Mouse (Mus musculus) brain, embryonic 18.5 days (tissue): Measurements from ENCODE around the gene Nectin4.
"Not testable (repeated sequence)": the region's sequence is repeated elsewhere in the genome, so short reads cannot be mapped to it uniquely, and the experiment has no call there.

Experiments used
- DNase-seq: peaks from one replicate; pipeline ENCODE4 v3.0.0-alpha.2; 2012; ENCODE audit warnings: low read depth, low spot score

Gene Nectin4

DNA sequence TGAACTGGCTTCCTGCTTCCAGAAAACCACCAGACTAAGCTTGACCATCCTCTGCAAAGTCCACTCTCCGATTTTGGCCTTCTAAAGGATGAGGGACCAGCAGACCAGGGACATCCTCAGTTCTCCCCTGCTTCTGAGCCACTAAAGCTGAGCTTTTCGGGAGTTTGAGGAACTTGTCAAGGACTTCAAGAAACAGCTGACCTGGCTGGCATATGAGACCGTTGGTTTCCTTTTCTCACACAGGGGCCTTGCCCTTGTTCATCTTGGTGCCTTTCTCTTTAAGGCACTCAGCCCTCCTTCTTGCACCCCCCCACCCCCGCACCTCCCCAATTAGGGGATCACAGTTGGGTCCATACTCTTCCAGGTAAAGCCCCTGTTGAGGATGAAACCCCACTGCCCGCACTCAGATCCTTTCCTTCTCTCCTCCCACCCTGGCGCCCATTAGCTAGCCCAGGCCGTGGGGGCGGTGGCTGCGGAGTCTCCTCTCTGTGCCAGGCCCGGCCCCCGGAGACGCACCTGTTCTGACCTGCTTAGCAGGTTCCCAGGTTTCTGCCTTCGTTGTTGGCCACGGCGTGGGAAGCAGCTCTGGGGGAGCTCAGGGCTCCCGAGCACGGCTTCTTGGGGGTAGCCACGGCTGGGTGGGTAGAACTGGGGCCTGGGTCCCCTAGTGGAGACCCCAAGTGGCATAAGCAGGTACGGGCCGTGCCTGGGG, at the start of gene Nectin4:
Nectin4 (plus strand) TSS at position 255 of the 712 bp plus-strand sequence.
- DNase-seq = no peak

DNA sequence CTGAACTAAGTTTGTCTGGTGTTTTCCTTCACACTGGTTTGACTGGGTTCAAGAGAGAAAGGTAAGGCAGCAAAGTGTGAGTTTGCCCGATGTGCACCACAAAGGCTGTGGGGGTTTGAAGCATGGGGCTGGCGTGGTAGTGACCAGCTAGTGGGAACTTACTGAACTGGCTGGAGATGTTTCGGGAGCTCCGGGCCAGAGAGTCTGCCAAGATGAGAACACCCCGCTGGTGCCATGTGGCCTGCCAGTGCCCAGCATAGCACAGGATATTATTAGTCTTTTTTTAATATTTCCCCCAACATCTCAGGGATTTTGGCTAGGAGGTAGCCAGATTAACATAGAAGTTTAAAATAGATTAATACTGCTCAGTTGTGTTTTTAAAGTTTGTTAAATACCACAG, 49.7 kb upstream of the Nectin4 start:
- DNase-seq = no peak

DNA sequence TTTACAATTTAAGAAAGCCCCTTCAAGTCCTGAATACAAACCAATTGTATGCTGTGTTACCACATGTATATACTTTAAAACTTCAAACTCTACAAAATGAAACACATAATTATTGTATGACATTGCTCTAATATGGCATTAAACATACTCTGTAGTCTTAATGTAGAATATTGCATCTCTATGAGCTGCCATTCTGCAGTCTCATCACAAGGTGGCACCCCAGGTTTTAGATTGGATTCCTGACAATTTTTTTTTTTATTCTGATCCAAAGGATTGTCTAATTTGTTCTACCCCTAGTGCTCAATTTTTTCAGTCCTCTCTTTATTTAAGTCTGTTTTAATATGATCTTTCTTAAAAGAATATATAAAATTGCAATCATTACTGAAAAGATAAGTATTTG, 48.5 kb upstream of the Nectin4 start:
- no peak for DNase-seq

DNA sequence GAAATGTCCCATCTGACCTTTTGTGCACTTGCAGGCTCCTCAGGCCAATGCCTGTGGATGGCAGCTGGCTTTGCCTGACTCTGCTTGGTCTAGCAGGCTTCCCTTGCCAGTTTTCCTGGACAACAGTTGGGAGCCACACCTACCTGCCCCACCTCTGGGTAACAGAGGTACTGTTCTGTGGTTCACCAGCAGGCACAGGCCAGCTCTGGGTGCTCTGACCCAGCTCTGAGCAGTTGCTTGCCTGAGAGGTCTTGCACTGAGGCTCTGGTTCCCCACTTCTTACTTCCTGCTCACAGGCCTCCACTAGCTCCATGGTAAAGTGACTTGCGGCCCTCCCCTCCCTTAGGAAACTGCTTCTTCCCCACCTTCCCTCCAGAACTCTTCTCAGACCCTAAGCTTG, 47.9 kb upstream of the Nectin4 start:
- no peak for DNase-seq

DNA sequence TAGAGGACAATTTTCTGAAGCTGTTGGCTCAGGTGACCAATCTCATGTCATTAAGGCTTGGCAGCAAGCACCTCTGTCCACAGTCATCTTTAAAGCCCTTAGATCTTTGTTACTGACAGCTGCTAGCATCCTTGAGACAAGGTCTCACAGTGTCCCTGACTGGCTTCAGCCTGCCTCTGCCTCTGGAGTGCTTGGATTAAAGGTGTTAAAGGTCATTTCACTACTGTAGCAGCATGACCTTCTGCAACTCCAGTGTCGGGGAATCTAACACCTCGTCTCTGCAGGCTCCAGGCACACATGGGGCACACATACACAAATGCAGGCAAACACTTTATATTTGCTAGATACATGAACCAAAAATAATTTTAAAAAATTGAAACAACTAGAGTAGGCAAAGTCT, 44.3 kb upstream of the Nectin4 start:
- no peak for DNase-seq

DNA sequence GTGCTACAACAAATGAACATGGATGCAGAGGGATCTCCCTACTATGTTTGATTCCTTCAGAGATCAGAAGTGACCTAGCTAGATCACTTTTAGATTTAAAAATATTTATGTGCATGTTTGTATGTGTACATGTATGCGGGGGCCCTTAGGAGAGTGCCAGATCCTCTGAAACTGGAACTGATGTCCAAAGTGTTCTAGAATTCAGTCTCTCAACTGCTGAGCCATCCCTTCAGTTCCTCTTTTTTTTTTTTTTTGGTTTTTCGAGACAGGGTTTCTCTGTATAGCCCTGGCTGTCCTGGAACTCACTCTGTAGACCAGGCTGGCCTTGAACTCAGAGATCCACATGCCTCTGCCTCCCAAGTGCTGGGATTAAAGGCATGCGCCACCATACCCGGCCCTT, 43.3 kb upstream of the Nectin4 start:
- not testable (repeated sequence) for DNase-seq

DNA sequence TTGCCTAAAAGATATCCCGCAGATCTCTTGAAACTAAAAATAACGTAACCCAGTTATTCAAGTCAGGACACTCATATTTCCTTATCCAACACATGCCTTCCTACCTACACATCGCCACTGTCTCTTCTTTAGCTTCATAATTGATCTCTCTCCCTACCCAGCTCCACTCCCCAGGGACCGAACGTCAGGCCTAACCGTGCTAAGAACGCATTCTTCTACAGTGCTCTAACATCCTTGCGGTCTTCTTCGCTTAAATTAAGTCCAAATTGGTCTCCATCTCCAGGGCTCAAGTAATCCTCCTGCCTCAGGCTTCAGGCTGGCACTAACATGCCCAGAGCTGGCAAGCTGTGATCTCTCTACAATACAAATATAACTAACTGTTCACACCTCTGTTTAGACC, 41.7 kb upstream of the Nectin4 start:
- no peak for DNase-seq

DNA sequence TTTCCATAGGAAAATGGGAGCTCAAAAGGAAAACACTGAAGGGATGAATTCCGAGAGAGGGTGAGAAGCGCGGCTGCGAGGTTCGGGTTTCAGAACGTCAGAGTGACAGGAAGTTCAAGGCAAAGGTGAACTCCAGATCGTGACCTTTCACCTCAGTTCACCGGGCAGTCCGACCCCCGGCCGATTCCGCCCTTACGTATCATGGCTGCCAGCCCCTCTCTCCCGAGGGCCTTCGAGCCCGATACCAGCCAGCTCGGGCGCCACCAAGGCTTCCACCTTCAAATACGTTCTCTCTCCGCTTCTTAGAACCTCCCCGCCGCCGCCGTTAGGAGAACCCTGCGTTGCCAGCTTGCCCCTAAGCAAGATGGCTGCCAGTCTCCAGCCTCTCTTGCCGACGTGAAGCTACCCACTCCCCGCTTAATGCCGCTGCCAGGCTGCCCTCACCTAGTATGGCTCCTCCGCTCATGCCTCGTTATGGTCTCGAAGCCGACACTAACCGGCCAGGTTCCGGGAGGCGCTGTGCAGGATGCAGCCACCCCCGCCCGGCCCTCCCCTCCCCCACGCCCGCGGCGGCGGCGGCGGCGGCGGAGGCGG, 41.0 kb upstream of the Nectin4 start, which contains the start of gene Dedd:
Dedd (plus strand) TSS at position 307 of the 594 bp plus-strand sequence.
- DNase-seq = peak; percentile 94

DNA sequence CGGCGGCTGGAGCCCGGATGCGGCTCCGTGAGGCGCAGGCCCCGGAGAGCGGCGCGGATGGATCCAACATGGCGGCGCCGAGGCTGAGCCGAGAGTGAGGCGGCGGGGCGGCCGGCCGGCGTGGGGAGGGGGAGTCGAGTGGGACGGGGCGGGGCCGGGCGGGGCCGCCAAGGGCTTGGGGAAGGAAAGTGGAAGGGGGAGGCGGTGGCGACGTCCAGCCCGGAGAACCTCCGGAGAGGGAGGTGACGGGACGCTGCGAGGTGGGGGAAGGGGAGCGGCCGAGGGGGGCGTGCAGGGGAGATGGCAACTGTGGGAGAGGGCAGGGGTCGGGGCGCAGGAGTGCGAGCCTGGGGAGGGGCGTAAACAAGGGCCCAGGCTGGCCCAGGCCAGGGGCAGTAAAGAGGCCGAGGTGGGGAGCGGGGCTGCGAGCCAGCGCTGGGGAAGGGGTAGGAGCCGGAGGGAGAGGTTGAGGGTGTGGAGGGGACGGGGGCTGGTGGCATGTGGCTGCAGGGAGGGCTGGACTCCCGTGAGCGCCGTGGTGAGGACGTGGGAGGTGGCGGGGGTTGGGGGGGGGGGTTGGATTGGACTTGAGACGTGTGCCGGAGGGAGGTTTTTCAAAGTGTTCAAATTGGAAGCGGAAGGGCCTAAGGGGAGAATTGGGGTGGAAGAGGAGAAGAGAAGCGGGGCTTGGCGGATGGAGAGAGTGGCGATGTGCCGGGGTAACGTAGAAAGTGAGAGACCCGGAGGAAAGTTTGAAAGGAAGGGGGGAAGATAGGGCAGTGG, 40.3 kb upstream of the Nectin4 start:
- DNase-seq = no peak

DNA sequence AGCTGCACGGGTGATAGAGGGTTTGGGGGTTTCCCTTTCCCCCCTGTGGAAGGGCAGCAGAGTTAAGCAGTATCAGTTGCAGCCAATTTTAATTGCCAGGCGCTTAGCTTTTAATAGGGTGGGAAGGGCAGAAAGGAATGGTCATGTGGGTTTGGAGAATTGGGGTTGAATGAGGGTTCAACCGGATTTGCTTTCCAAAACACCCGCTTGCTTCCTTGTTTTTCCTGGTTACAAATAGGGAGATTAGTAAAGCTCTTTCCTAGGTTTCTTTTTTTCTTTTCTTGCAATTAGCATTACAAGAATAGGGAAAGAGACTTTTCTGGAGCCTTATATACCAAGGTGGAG, 39.7 kb upstream of the Nectin4 start:
- no peak for DNase-seq

DNA sequence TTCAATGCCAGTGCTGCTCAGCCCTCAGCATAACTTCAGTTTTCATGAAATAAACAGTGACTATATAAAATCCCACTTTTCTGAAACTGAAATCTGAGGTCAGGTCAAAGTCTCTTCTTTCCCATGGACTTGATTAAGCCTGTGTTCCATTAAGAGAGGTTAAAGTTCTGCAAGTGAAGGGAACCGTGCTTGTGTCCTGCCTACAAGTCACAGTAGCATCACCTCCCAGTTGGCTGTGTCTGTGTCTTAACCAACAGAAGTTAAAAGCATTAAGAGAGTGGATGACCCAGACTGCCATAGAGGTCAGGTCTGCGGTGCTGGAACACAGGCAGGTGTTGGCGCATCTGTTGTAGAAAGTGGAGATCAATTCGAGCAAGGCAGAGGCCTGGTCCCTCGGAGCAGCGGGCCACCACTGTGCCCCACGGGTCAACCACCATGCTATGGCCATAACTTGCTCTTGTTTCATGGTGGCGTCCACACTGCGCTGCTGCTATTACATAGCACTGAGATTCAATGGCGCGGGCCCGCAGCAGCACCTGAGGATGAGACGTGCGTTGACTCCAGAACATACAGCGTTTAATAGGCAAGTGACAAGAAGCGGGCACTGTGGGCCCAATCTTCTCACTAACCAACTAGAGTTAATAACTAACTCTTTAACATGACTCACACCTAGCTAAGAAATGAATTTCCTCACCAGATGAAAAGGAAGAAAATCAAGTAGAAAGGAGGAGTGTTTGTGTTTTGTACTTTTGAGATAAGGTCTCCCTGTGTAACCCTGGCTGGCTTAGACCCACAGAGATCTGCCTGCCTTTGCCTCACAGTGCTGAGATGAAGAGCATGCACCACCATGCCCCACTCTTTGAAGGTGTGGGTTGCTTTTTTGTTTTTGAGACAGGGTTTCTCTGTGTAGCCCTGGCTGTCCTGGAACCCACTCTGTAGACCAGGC, 27.4 kb upstream of the Nectin4 start:
- DNase-seq = no peak

DNA sequence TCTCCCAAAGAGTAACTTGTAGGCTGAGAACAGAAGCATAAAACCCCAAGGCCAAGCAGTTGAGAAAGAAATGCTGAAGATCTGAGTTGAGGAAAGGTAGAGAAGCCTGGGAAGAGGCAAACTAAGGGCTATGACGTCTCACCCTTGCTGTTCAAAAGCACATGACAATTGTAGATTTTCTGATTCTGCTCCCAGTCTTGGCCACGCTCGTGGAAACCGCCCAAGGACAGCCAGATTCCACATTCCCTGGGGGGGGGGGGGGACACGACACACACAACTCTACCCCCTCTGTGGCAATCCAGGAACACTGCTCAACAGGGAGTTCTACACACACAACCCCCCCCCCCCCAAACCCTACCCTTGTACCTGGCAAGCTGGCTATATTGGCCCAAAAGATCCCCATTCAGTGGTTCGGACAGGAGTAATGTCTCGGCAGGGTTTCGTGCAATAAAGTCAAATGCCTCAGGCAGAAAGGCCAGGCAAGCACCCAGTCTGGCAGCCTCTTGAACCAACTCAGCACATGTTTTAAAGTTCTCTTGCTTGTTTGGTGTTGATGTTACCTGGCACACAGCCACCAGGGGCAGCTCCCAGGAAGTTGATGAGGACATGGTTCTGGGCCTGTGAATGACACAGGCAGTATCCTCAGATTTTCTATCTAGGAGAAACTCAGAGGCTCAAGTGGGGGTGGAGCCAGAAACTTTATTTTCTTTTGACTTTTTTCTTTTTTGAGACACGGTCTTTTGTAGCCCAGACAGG, 25.8 kb upstream of the Nectin4 start:
- no peak for DNase-seq

DNA sequence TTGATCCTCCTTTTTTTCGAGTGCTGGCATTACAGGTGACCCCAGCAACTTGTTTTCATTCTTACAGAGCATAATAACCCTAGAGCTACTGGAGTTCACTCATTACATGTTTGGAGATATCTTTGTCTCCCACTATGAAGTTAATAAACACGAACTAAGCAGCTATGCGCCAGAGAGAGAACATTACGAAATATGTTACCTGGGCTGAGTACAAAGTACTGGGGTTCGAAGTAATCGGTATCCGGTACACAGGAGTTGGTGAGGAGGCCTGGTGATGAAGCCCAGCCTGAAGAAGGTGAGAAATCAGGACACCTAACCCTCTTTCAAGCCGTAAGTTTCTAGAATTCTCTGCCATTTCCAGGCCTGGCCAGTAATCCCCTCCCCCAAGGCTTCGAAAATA, 25.2 kb upstream of the Nectin4 start:
- no peak for DNase-seq

DNA sequence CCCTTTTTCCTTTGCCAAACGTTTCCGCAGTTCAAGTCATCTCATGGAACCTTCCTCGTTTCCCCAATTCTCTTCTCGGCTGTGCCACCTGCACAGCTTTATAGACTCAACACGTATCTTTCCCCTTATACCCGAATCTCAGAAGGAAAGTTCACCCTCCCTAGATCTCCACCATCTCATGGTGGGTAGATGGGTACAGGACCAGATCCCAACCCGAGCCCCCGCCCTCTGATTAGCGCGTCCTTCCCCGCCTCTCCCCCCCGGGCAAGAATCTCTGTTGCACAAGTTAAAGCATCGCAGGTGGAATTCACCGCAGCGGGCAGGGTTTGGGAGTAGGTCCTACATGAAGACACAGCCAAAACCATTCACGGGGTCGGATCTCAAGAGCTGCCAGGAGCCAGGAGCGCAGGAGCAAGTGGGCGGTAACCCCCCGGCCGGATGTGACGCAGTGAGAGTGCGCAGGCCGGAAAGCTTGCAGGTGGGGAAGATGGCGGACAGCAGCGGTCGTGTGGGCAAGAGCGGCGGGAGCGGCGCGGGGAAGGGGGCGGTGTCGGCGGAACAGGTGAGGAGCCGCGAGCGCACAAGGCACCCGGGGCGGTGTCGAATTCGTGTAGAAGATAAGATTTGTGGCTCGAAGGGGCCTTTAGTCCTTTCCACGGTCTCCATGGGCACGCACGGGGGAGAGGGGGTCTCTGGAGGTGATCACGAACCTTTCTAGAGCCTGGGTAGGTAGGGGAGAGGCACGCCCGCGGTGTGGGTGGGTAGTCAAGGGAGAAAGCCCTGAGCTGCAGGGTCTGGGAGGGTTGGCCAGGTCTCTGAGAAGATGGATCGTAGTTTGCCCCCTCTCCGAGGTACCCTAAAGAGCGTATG, 24.4 kb upstream of the Nectin4 start, which contains the start of the genes Nit1 and Pfdn2:
Nit1 (minus strand) TSS at position 422 of the 870 bp plus-strand sequence.
Pfdn2 (plus strand) TSS at position 446 of the 870 bp plus-strand sequence.
- DNase-seq = peak; percentile 76

DNA sequence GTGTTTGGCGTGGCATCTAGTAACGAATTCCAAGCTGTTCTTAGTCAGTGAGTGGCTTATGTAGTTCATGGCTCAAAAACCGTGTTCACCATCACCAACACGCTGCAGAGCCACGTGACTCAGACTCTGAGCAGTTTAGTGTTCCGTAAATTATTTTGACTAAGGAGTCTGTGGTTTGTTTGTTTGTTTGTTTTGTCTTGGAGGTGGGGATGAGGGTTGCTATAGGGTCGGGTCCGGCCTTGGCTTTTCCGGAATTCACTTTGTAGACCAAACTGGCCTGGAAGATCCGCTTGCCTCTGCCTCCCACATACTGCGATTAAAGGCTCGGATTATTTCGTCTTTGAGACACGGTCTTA, 23.8 kb upstream of the Nectin4 start:
- no peak for DNase-seq

DNA sequence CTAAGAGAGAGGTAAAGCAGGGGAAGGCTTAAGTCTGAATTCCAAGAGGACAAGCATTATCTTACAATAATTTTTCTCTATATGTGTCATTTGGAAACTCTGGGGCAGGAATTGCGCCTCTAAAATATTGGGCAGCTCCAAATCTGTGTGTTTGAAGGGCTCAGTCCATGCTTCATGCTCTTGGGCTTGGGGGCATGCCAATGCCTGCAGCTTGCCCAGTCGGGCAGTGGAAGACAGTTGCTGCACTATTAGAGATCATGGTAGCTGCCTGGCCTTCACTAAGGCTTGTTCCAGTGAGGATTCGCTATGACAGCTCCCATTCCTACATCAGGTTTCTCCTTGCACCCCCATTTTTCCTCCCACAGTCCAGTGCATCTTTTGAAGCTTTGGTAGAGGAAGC, 21.2 kb upstream of the Nectin4 start:
- DNase-seq = no peak

DNA sequence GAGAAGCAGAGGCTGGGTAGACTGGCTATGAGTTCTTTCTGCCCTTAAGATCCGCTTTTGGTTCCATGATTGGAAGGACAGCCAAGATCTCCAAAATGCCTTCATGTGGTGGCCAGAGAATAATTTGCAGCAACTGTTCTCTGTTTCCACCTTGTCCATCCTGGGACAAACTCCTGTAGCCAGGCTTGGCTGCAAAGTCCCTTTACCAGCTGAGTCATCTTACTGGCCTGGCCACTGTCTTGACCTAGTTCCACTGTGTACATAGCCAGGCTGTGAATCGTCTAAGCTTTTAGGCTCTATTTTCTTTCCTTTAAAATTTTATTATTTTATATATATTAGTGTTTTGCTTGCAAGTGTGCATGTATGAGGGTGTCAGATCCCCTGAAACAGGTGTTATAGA, 20.7 kb upstream of the Nectin4 start:
- no peak for DNase-seq

DNA sequence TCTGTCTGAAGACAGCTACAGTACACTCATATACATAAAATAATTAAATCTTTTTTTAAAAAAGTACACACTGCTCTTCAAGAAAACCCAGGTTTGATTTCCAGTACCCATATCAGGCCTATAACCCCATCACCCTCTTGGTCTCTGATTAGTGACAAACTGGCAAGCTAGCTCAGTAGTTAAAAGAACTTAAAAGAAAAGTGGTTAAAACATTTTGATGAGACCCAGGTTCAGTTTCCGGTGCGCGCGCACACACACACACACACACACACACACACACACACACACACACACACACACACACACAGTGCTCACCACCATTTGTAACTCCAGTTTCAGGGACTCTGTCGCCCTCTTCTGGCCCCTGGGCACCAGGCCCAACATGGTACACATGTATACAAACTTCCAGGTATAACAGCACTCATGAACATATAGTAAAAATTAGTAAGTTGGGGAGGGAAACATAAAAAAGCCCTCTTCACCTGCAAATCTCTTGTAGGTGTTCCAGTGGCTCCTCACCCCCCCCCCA, 14.0 kb upstream of the Nectin4 start:
- DNase-seq = no peak

DNA sequence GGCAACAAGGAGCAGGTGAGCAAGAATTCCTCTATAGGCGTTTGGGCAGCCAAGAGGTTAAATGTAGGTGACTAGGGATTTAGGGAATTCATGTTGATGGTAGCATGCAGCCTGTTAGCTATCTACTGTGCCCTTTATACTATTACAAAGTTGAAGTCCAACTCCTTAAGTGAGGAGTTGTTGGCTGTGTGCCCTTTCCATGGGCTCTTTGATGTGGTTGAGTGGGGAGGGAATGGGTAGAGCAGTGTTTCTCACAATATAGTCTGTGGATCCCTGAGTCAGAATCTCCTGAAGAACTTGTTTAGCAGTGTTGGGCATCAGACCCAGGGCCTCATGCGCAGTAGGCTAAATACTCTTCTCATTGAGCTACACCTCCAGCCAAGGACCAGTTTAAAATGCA, 13.1 kb upstream of the Nectin4 start:
- no peak for DNase-seq

DNA sequence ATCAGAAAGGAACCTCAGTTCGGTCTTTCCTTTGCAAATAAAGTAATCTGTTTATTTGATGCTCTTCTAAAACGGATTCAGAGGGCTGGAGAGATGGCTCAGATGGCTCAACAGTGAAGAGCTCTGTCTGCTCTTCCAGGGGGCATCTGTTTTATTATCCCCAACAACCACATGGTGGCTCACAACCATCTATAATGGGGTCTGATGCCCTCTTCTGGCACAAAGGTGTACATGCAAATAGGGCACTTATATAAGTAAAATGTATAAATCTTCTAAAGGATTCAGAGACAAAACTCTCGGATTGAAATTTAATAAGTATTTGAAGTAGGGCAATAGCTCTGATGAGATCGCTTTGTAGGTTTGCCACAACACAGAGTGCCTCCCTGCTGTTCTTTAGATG, 11.5 kb upstream of the Nectin4 start:
- no peak for DNase-seq
